Mouse (Mus musculus) limb, embryonic 11.5 days (tissue): Measurements from ENCODE around the gene 4930579G24Rik. TPM values are rescaled to one million over a fixed set of nuclear protein-coding genes. Genes with fewer than 3 reads are reported as not detected.

Experiments
- ATAC-seq: fragments of 200-750 bp; cut with Nextera tagmentation; 2 replicates; pipeline ENCODE4 v1.8.0; 2017; ENCODE audit warnings: low read depth; ENCODE audit not compliant: insufficient number of reproducible peaks, low FRiP score, low TSS enrichment
- DNase-seq: peaks from one replicate; pipeline ENCODE4 v3.0.0-alpha.2; 2015; ENCODE audit warnings: low spot score
- H3K27ac ChIP-seq: fragments of 300-500 bp; sonication (generic); replicated peaks from 2 replicates; pipeline ENCODE4 v1.5.1; 2014; ENCODE audit warnings: low read depth, mild to moderate bottlenecking, low read length
- H3K27me3 ChIP-seq: fragments of 300-500 bp; sonication (generic); 2 replicates; pipeline ENCODE4 v1.6.1; 2014; ENCODE audit warnings: mild to moderate bottlenecking, low read length, mixed read lengths; ENCODE audit not compliant: control insufficient read depth, insufficient read depth
- H3K36me3 ChIP-seq: fragments of 300-500 bp; sonication (generic); 2 replicates; pipeline ENCODE4 v1.6.1; 2014; ENCODE audit warnings: mild to moderate bottlenecking, low read length, moderate library complexity, mixed read lengths; ENCODE audit not compliant: control insufficient read depth, insufficient read depth
- H3K4me1 ChIP-seq: fragments of 300-500 bp; sonication (generic); 2 replicates; pipeline ENCODE4 v1.6.1; 2014; ENCODE audit warnings: low read length, mixed read lengths; ENCODE audit not compliant: control insufficient read depth, insufficient read depth
- H3K4me2 ChIP-seq: fragments of 300-500 bp; sonication (generic); 2 replicates; pipeline ENCODE4 v1.6.1; 2014; ENCODE audit warnings: low read depth, mild to moderate bottlenecking, moderate library complexity; ENCODE audit not compliant: severe bottlenecking
- H3K4me3 ChIP-seq: fragments of 300-500 bp; sonication (generic); 2 replicates; pipeline ENCODE4 v1.5.1; 2014; ENCODE audit warnings: low read depth, low read length
- H3K9ac ChIP-seq: fragments of 300-500 bp; sonication (generic); 2 replicates; pipeline ENCODE4 v1.6.1; 2014; ENCODE audit warnings: mild to moderate bottlenecking, low read length
- H3K9me3 ChIP-seq: fragments of 300-500 bp; sonication (generic); 2 replicates; pipeline ENCODE4 v1.6.1; 2016; ENCODE audit warnings: low read length; ENCODE audit not compliant: control insufficient read depth
- WGBS: fragments of 180-500 bp; shearing (Covaris S2); extraction: QIAGEN DNeasy Blood & Tissue Kit; methylation state at CpG from one replicate; pipeline ENCODE4 v1.1.7; 2014; 5-methylcytosine and 5-hydroxymethylcytosine counted together
- polyA plus RNA-seq: library from polyadenylated mRNA; unstranded; fragments of >200 nt; fragmentation: Nextera tagmentation; extraction: Ambion mirVana; gene quantifications from 2 replicates; pipeline ENCODE4 v1.2.1, GENCODE M21; 2014

4930579G24Rik gene
- polyA plus RNA-seq, 1 experiment from 2014 or later, result 38.9 TPM

GRCm38 (mm10) chr3:79672188-79672587 is 43.3 kb downstream of the 4930579G24Rik start:
- 64% methylated on average over 16 of the region's 16 CpGs for WGBS
- H3K4me3 ChIP-seq, result no peak overlapping the region
- no peak for DNase-seq
- H3K36me3 ChIP-seq, result no peaks in the 10 kb centered on the region
- no peak overlapping the region for H3K4me2 ChIP-seq
- H3K9me3 ChIP-seq, result no peaks in the 10 kb centered on the region
- H3K27me3 ChIP-seq, result no peaks in the 10 kb centered on the region
- no peak overlapping the region for H3K27ac ChIP-seq
- no peak for ATAC-seq
- peaks cover 3% of the 10 kb centered on the region; the same call in 1 of the 2 replicates for H3K4me1 ChIP-seq
- no peak overlapping the region for H3K9ac ChIP-seq

- no peak overlapping the region for H3K4me3 ChIP-seq
- no peak for ATAC-seq
- no peak overlapping the region for H3K4me2 ChIP-seq
- no peaks in the 10 kb centered on the region for H3K27me3 ChIP-seq
- WGBS, result 15% methylated on average over 4 of the region's 4 CpGs
- peak; percentile 73 for DNase-seq
- H3K9ac ChIP-seq, result no peak overlapping the region
- H3K27ac ChIP-seq, result no peak overlapping the region
- H3K4me1 ChIP-seq, result peaks cover 3% of the 10 kb centered on the region; the same call in 1 of the 2 replicates
- H3K9me3 ChIP-seq, result no peaks in the 10 kb centered on the region
- H3K36me3 ChIP-seq, result no peaks in the 10 kb centered on the region
Measured at GRCm38 (mm10) chr3:79673082-79673481, 44.2 kb downstream of the 4930579G24Rik start.

- Histone ChIP-seq H3K36me3 (no peaks in the 10 kb centered on the region), H3K27me3 (no peaks in the 10 kb centered on the region), H3K9ac (no peak overlapping the region), H3K27ac (no peak overlapping the region), H3K9me3 (no peaks in the 10 kb centered on the region), H3K4me2 (no peak overlapping the region), H3K4me1 (peaks cover 3% of the 10 kb centered on the region; the same call in 1 of the 2 replicates), H3K4me3 (no peak overlapping the region)
- no peak for DNase-seq
- no peak for ATAC-seq
- 85% methylated on average over 5 of the region's 5 CpGs for WGBS
Measured at GRCm38 (mm10) chr3:79674641-79675040, 45.8 kb downstream of the 4930579G24Rik start.

GRCm38 (mm10) chr3:79676411-79676810 is 47.5 kb downstream of the 4930579G24Rik start:
- 87% methylated on average over 3 of the region's 3 CpGs for WGBS

More at GRCm38 (mm10) chr3:79676411-79676810, 47.5 kb downstream of the 4930579G24Rik start:
- Histone ChIP-seq H3K9me3 (no peaks in the 10 kb centered on the region), H3K9ac (no peak overlapping the region), H3K36me3 (no peaks in the 10 kb centered on the region), H3K4me2 (no peak overlapping the region), H3K27ac (no peak overlapping the region), H3K27me3 (no peaks in the 10 kb centered on the region), H3K4me1 (peaks cover 3% of the 10 kb centered on the region; the same call in 1 of the 2 replicates), H3K4me3 (no peak overlapping the region)
- DNase-seq (no peak), ATAC-seq (no peak)

Other genes starting within 250 kb of the 4930579G24Rik start
- 5.1 and 6.6 TPM in 2 replicates for gene Fnip2, start 61.3 kb upstream of the 4930579G24Rik start, polyA plus RNA-seq
- 237 and 250 TPM in 2 replicates for gene Ppid, start 37.7 kb upstream of the 4930579G24Rik start, polyA plus RNA-seq
- gene Etfdh, start 421 bp downstream of the 4930579G24Rik start, polyA plus RNA-seq, result 46.6 and 47.1 TPM in 2 replicates
- 0.35 and 0.49 TPM in 2 replicates for gene Rxfp1, start 108.8 kb downstream of the 4930579G24Rik start, polyA plus RNA-seq
- 4.1 and 5.1 TPM in 2 replicates for gene Tmem144, start 223.7 kb downstream of the 4930579G24Rik start, polyA plus RNA-seq